Mouse (Mus musculus) frontal cortex, adult 2 months (tissue): Measurements from ENCODE around the gene Il31. TPM values are rescaled to one million over a fixed set of nuclear protein-coding genes. Genes with fewer than 3 reads are reported as not detected.

Experiments used
- DNase-seq, 2 experiments: peaks; one replicate each; pipeline ENCODE4 v3.0.0; 2022; ENCODE audit warnings: low spot score in 1 of 2; ENCODE audit errors: extremely low spot score in 1 of 2
- polyA plus RNA-seq: library from polyadenylated mRNA; depleted of rRNA; stranded (reverse); fragments of >200 nt; gene quantifications from 2 replicates; pipeline ENCODE4 v1.2.3, GENCODE M21; 2012

The Il31 gene
- polyA plus RNA-seq, 1 experiment = not detected

DNA sequence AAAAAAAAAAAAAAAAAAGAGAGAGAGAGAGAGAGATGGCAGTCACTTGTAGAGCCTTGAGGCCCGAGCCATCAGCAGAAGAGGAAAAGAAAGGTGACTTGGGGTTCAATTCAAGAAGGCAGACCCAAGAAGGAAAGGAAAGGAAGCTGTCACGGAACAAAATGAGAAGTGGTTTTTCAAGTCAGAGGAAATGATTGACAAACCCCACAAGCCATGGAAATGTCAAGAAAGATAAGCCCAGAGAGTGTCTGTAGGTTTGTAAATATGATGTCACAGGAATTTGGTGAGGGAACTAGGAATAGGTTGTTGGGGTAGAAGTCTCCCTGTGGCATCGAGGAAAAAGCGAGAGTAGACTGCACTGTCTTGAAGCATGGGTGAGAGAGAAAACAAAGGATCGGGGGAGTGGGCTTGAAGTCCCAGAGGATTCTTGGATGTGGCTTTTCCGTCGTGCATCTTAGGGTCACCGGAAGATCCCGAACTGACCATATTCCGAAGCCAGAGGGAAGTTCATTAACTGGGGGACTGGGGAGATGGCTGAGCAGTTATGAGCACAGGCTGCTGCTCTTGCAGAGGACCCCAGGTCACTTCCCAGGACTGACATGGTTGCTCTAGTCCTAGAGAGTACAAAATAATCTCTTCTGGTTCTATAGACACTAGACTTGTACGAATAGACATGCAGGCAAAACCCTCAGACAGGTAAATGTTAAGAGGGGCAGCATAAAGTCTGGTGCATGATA, 1.5 kb downstream of the Il31 start:
- DNase-seq = no peak

DNA sequence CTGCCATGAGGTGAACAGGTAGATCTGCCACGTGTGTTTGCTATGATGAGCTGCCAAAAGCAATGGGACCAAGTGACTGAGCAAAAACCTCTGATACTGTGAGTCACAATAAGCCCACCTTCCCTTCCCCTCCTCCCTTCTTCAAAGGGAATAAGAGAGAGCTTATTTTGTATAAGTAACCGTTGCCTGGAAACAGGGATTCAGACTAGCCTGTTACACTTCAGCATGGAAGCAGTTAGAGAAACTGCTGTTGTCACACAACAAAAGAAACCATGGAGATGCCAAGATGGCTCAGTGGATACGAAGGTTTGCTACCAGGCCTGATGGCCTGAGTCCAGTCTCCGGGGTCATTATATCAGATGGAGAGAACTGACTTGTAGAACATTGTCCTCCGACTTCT, 15.5 kb downstream of the Il31 start:
- DNase-seq = peak in 1 of 2 experiments; percentile 3

DNA sequence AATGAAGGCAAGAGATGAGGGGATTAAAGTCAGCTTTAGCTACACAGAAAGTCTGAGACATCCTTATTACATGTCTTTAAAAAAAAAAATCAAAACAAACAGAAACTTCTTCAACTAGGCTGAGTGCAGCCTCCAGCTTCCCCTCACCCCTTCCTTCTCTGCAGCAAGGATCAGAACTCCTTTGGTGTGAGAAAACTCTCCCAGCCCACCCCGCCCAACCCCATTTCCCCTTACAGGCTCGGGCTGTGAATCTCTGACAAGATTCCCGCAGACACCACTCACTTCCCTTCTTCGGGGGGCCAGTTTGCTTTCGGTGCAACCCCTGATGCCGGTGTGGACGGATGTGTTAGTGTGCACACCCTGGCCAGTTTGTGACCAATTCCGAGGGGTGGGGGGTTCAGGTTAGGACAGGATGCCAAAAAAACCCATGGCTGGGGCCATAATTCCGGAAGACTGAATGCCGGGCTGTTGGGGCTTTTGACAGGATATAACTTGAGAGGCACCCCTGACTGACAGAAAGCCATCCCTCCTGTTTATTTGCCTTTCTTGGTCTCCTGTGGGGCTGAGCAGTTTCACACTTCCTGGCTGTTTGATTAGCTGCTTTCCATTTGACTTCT, 18.4 kb downstream of the Il31 start:
- no peak for DNase-seq

- no peak for DNase-seq
Observed at GRCm38 (mm10) chr5:123464638-123465037, 24.7 kb downstream of the Il31 start.

DNA sequence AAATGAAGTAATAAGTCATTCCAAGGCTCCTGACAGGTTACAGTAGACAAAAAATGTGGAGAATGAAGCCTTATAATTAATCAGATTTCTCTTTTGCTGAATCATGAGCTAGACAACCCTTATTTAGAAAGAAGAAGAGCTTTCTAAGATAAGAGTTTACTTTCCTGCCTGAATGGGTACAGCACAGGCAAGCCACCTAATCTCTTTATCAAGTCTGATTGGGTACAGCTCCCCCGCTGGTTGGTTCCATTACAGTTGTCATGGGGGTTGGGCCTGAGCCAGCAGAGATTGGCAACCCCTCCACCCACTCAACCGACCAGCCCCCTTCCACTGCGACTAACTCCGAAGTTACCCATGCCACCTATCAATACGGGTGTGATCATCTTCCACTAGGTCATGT, 27.9 kb downstream of the Il31 start:
- no peak for DNase-seq

GRCm38 (mm10) chr5:123451886-123452285, 37.4 kb downstream of the Il31 start:
- no peak for DNase-seq

DNA sequence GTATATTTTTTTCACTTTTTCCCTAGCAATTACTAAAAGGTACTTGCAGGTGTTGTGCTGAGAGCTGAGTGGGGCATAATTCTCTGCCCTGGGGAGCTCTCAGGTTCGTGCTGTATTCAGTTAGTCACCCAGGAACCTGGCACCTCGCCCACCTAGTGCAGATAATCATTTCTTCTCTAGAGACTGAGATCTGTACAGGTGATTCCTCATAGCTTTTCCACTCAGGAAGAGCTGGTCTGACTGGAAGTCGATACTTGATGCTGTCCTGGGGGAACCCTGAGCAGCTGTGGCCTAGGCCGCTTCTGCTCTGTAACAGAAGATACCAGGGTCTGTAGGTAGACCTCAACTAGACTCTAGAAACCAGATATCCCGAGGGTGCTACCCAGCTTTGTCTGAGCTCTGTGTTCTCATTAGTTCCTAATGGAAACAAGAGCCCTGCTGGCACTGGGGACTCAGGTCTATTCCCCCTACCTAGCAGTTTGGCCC, 44.4 kb downstream of the Il31 start:
- DNase-seq = no peak

DNA sequence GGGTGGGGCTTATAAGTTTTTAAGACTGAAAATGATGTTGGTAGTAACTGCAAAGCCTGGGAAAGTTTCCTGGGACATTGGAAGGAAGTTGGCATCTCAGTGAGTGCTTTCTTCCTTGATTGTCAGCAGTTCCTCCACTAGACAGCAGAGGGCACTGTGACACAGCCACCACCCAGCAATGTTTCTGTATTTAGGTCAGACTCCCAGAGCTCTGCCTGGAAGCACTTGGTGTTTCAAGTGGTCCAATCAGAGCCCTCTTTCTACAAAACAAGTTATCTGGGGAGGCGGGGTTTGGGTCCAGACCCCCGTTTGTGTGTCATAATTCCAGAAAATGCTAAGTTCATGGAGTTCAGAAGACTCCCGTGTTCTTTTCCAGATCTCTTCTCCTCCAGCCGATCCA, 45.2 kb downstream of the Il31 start:
- DNase-seq = peak; percentile 28 to 87

GRCm38 (mm10) chr5:123442283-123442682, 47.0 kb downstream of the Il31 start:
- DNase-seq = no peak

DNA sequence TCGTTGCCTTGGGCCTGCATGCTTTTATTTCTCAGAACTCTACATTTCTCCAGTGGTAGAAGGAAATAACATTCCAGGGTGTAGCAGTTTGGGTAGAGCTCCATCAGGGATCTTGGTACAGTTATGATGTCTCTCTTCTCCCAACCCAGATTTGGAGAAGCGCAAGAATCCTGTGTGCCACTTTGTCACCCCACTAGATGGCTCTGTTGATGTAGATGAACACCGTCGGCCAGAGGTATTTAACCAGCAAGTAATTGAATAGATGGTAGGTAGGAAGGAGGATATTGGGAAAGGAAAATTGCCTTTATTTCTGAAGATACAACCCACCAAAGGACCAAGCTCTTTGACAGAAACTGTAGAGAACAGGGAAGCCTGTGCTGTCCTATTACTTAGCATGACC, 48.6 kb downstream of the Il31 start:
- peak in 1 of 2 experiments; percentile 45 for DNase-seq

- peak in 1 of 2 experiments; percentile 42 for DNase-seq
Observed at GRCm38 (mm10) chr5:123439941-123440340, 49.3 kb downstream of the Il31 start.

DNA sequence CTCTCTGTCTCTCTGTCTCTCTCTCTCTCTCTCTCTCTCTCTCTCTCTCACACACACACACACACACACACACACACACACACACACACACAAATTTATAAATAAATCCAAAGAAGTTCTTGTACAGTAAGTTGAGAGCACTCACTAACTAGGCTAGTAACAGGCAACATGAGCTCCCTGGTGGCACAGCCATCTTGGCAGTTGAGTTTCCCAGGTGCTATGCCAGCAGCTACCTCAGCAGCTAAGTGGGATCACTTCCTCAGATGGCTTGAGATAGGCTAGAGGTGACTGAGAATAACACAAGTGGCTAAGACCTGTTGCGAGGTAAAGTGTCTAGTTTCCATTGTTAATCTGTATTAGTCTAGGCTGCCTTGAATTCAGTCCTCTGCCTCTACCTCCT, 50.0 kb downstream of the Il31 start:
- no peak for DNase-seq

DNA sequence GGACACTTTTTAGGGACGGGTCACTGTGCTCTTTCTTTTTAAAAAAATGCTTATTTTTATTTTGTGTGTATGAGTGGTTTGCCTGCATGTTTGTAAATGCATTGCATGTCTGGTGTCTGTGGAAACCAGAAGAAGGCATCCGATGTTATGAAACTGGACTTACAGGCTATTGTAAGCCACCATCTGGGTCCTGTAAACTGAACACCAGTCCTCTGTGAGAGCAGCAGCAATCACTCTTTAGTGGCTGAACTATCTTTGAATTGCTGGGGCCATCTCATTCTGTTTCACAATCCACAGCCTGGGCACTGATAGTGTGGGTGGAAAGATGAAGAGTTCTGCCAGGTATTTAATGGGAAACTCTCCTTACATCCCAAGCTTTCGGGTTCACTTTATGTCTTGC, 50.9 kb downstream of the Il31 start:
- DNase-seq = no peak

GRCm38 (mm10) chr5:123436780-123437175, 52.5 kb downstream of the Il31 start:
- peak in 1 of 2 experiments; percentile 67 for DNase-seq

- DNase-seq = no peak
Observed at GRCm38 (mm10) chr5:123436071-123436779, 53.1 kb downstream of the Il31 start.

DNA sequence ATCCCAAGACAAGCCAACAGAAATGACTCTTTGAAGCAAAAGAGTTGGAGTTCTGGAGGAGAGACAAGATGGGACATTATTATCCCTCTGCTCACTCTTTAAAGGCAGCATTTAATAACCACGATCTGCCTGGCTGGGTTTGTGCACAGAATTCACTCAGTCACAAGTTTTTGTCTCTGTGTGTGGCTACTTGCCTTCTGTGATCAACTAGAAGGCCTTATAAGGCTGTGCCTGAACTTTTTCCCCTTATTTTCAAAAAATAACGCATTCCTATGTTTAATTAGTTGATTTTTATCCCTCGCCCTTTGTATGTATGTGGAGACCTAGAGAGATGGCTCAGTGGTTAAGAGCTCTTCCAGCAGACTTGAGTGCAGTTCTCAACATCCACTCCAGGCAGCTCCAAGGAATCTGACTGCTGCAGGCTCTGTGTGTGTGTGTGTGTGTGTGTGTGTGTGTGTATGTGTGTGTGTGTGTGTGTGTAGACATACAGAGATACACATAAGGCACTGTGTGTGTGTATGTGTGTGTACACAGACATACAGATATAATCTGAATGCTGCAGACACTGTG, 56.9 kb downstream of the Il31 start:
- no peak for DNase-seq

DNA sequence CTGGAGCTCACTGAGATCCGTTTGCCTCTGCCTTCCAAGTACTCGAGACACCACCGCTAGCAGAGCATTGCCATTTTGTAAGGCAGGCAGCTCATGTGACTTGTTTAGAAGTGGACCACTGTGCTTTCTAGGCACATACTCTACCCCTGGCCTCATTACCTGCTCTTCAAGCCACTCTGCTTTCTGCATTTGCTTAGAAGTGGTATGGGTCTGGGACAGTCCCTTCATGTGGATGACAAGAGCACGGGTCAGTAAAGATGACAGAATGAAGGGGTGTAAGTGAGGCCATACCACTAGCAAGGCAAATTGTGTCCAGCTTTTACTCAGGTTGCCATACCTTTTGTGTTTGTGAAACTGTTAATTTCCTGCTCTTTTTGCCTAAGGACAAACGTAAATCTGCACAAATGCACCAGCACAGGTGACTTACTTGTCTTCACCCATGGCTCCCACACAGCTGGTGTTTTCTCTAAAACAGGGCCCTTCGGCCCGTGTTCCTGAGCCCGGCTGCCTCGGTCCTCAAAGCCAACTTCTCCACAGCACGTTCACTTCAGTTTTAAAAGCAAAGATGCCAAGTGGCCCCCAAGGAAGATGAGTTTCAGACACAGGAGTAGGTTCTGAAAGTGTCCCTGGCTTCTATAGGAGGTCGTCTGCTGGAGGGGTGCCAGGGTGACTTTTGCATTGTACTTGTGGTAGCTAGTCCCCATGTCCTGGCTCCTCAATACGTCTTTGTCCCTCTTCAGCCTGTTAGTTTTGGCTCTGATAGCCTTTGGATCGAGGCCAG, 57.6 kb downstream of the Il31 start:
- peak in 1 of 2 experiments; percentile 46 for DNase-seq
